Mouse (Mus musculus) G1E (cell line): ENCODE results near the gene Tbc1d10a. TPM values are rescaled to one million over a fixed set of nuclear protein-coding genes. Genes with fewer than 3 reads are reported as not detected.

Experiments
- ATAC-seq: 2 replicates; pipeline ENCODE4 v1.8.0; 2016; ENCODE audit warnings: mild to moderate bottlenecking; ENCODE audit not compliant: insufficient number of reproducible peaks, poor library complexity, low FRiP score, severe bottlenecking; ENCODE audit errors: extremely low read depth
- DNase-seq: peaks from one replicate; pipeline ENCODE4 v3.0.0; 2012; ENCODE audit warnings: low spot score
- H3K27me3 ChIP-seq: 2 replicates; pipeline ENCODE4 v1.6.1; 2012; ENCODE audit warnings: mild to moderate bottlenecking, low read length, inconsistent platforms; ENCODE audit not compliant: insufficient read depth
- H3K36me3 ChIP-seq: replicated peaks from 2 replicates; pipeline ENCODE3; 2012; ENCODE audit warnings: mild to moderate bottlenecking, inconsistent platforms
- H3K4me1 ChIP-seq: 2 replicates; pipeline ENCODE4 v1.6.1; 2012; ENCODE audit warnings: low read depth, low read length, inconsistent platforms, mixed read lengths; ENCODE audit not compliant: insufficient read depth
- H3K4me3 ChIP-seq: 2 replicates; pipeline ENCODE4 v1.5.1; 2012; ENCODE audit warnings: low read depth, mild to moderate bottlenecking, inconsistent platforms, low read length, moderate library complexity, mixed read lengths
- H3K9me3 ChIP-seq: replicated peaks from 2 replicates; pipeline ENCODE4 v1.6.1; 2012; ENCODE audit warnings: inconsistent platforms
- CTCF ChIP-seq: IDR thresholded peaks from 2 replicates; pipeline ENCODE4 v1.5.1; 2012; ENCODE audit warnings: low read depth, low read length, inconsistent platforms, mixed read lengths
- GATA1 ChIP-seq: IDR thresholded peaks from 2 replicates; pipeline ENCODE4 v1.6.1; 2012; ENCODE audit warnings: borderline replicate concordance, low read length, inconsistent platforms, mixed read lengths
- GATA2 ChIP-seq: IDR thresholded peaks from 2 replicates; pipeline ENCODE4 v1.6.1; 2012; ENCODE audit warnings: low read depth, low read length, inconsistent platforms, borderline replicate concordance
- POLR2AphosphoS5 ChIP-seq: IDR thresholded peaks from 2 replicates; pipeline ENCODE4 v1.6.1; 2012; ENCODE audit warnings: low read depth, low read length, inconsistent platforms; ENCODE audit not compliant: insufficient replicate concordance
- TAL1 ChIP-seq: conservative IDR thresholded peaks from 2 replicates; pipeline ENCODE4 v1.6.1; 2012; ENCODE audit warnings: low read depth, low read length, inconsistent platforms, mixed read lengths
- polyA plus RNA-seq: library from polyadenylated mRNA; stranded (reverse); fragments of >175 nt; gene quantifications from 2 replicates; pipeline ENCODE4 v1.2.3, GENCODE M21; 2012
- total RNA-seq, 2 experiments: library from RNA; stranded (forward) in 1 of 2; stranded (reverse) in 1 of 2; fragments of 200-1000 nt in 1 of 2; fragments of >200 nt in 1 of 2; fragmentation: Nextera tagmentation in 1 of 2; gene quantifications; 2 replicates each; pipeline ENCODE4 v1.2.3; 2014 to 2017

Gene Tbc1d10a
- total and polyA plus RNA-seq, 3 experiments = 5.0 to 24.1 (median 20.8) TPM

DNA sequence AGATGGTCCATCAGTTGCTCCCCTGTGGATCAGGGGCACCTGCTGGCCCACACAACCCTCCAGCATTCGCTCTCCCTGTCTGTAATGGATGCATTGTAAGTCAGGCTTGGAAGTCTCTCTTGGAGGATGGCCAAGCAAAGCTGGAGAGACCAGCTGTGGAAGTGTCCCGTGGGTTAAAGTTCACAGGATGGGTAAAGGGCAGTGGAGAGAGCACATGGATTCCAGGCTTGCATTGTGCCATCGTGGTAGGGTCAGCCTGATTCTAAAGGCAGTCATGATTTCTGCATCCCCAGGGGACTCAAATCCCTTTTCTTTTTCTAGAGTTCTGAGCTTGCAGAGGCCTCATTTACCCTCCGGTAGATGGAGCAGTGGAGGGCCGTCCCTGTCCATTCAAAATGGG is 71.2 kb downstream of the Tbc1d10a start:
- H3K27me3 ChIP-seq = peaks cover 5% of the 10 kb centered on the region; the same call in 1 of the 2 replicates
- no peak for ATAC-seq
- TF ChIP-seq TAL1 (no peak), POLR2AphosphoS5 (no peak), CTCF (no peak), GATA1 (no peak), GATA2 (no peak)

GRCm38 (mm10) chr11:4258657-4259082 is 72.1 kb downstream of the Tbc1d10a start:
- Histone ChIP-seq H3K4me3 (peak overlapping the region; percentile 56; the same call in 1 of the 2 replicates), H3K36me3 (no peaks in the 10 kb centered on the region), H3K9me3 (no peaks in the 10 kb centered on the region), H3K27me3 (peaks cover 9% of the 10 kb centered on the region), H3K4me1 (peaks cover 64% of the 10 kb centered on the region)
- ATAC-seq (no peak; the same call in 1 of the 2 replicates), DNase-seq (peak; percentile 60)
- no peak for TF ChIP-seq GATA2
- TF ChIP-seq CTCF = peak; percentile 84

More for the DNA sequence above, 71.2 kb downstream of the Tbc1d10a start:
- Histone ChIP-seq H3K36me3 (no peaks in the 10 kb centered on the region), H3K4me1 (peaks cover 61% of the 10 kb centered on the region), H3K9me3 (peaks cover 6% of the 10 kb centered on the region), H3K4me3 (peak overlapping the region; percentile 10; the same call in 1 of the 2 replicates)
- no peak for DNase-seq

GRCm38 (mm10) chr11:4260463-4261187 is 74.0 kb downstream of the Tbc1d10a start:
- TF ChIP-seq GATA2 = no peak
- TF ChIP-seq TAL1 = no peak
- TF ChIP-seq CTCF = no peak
- TF ChIP-seq POLR2AphosphoS5 = no peak
- TF ChIP-seq GATA1 = no peak
- Histone ChIP-seq H3K9me3 (no peaks in the 10 kb centered on the region), H3K36me3 (no peaks in the 10 kb centered on the region), H3K4me1 (peaks cover 84% of the 10 kb centered on the region), H3K27me3 (peaks cover 28% of the 10 kb centered on the region), H3K4me3 (peak overlapping the region; percentile 63; the same call in 1 of the 2 replicates)
- DNase-seq (no peak), ATAC-seq (peak; percentile 68; the same call in 1 of the 2 replicates)

DNA sequence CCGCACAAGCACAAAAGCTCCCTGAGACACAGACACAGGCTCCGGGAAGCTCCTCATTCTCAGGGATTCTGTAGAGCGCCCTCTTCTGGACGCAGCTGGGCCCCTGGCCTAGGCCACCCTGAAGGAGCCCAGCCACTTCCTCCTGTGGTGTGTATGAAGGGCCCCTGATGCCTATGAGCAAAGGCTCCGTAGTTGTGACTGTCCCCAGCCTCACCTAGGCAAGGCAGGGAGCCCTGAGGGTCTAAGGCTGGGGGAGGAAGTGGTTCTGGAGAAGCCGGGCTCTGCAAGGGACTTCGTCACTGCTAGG is 74.6 kb downstream of the Tbc1d10a start:
- Histone ChIP-seq H3K36me3 (no peaks in the 10 kb centered on the region), H3K9me3 (no peaks in the 10 kb centered on the region), H3K27me3 (peaks cover 32% of the 10 kb centered on the region), H3K4me1 (peaks cover 85% of the 10 kb centered on the region), H3K4me3 (peak overlapping the region; percentile 63; the same call in 1 of the 2 replicates)
- TF ChIP-seq GATA1 (no peak), CTCF (peak; percentile 62)
- ATAC-seq (no peak), DNase-seq (peak; percentile 78)

GRCm38 (mm10) chr11:4261969-4262368 is 75.4 kb downstream of the Tbc1d10a start:
- peaks cover 88% of the 10 kb centered on the region for H3K4me1 ChIP-seq
- peaks cover 36% of the 10 kb centered on the region for H3K27me3 ChIP-seq
- no peak for ATAC-seq
- no peak overlapping the region for H3K4me3 ChIP-seq
- TF ChIP-seq POLR2AphosphoS5 (no peak), GATA1 (no peak), GATA2 (no peak), TAL1 (no peak), CTCF (no peak)
- H3K36me3 ChIP-seq = no peaks in the 10 kb centered on the region
- H3K9me3 ChIP-seq = no peaks in the 10 kb centered on the region
- peak; percentile 69 for DNase-seq

DNA sequence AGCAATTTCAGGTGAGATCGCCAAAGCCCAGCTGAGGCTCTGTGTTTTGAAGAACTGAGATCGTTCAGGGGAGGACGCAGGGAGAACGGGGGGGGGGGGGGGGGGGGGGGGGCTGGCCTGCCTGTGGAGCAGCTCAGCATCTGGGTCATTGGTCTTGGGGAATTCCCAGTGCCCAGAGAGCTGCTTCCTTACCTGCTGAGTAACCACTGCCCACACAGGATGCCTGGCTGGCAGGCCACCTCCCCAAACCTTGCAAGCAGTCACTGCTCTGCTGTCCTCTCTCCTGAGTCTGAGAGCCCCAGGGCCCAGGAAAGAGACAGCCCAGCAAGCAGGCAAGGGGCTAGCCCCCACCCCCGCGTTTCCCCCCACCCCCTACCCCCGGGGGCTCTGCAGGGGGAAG is 76.3 kb downstream of the Tbc1d10a start:
- H3K4me3 ChIP-seq = no peak overlapping the region
- DNase-seq = no peak
- H3K27me3 ChIP-seq = peaks cover 41% of the 10 kb centered on the region
- no peaks in the 10 kb centered on the region for H3K36me3 ChIP-seq
- peaks cover 87% of the 10 kb centered on the region for H3K4me1 ChIP-seq
- no peak for ATAC-seq
- TF ChIP-seq CTCF (no peak), POLR2AphosphoS5 (no peak), GATA1 (no peak), TAL1 (no peak), GATA2 (no peak)
- no peaks in the 10 kb centered on the region for H3K9me3 ChIP-seq

DNA sequence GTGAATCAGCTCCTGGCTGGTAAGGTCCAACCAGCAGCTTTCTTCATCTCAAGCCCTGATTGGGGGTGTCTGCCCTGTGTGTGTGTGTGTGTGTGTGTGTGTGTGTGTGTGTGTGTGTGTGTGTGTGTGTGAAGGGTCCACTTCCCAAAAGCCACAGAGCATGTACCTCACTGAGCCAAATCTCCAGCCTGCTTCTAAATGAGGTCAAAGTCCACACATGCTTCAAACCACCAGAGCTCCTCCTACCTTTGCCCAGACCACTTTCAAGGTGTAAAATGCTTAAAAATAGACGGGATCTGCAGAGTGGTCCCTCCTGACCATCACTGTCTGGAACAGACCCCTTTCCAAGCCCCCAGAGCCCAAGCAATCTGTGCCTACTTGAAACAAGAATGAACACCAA is 76.7 kb downstream of the Tbc1d10a start:
- DNase-seq (no peak), ATAC-seq (no peak)
- TF ChIP-seq GATA1 (no peak), GATA2 (no peak), POLR2AphosphoS5 (no peak), TAL1 (no peak), CTCF (no peak)
- Histone ChIP-seq H3K4me3 (no peak overlapping the region), H3K27me3 (peaks cover 45% of the 10 kb centered on the region), H3K36me3 (no peaks in the 10 kb centered on the region), H3K9me3 (no peaks in the 10 kb centered on the region), H3K4me1 (peaks cover 87% of the 10 kb centered on the region)
